Mouse (Mus musculus) urinary bladder, adult 18-20 months (tissue): ENCODE results near the gene Sirt6.

Experiments used
- DNase-seq, 2 experiments: peaks; one replicate each; pipeline ENCODE4 v3.0.0; 2022; ENCODE audit warnings: low spot score in 2 of 2, mixed read lengths in 2 of 2

Sirt6 gene

GRCm38 (mm10) chr10:81595599-81595998, 32.0 kb downstream of the Sirt6 start:
- no peak for DNase-seq

GRCm38 (mm10) chr10:81593935-81594334, 33.7 kb downstream of the Sirt6 start:
- DNase-seq: no peak

DNA sequence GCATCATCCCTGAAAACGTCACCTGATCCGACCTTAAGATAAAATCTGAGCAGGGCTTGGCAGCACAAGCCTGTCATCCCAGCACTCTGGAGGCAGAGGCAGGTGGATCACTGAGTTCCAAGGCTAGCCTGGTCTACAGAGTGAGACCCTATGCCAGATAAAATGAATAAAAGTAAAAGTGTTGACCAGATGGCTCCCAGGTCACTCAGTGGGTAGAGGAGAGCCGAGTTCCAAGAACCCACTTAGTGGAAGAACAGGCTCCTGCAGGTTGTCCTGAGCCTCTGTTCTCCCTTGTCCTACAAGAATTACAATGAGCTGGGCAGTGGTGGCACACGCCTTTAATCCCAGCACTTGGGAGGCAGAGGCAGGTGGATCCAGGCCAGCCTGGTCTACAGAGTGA, 34.4 kb downstream of the Sirt6 start:
- no peak for DNase-seq

GRCm38 (mm10) chr10:81592631-81593030, 35.0 kb downstream of the Sirt6 start:
- no peak for DNase-seq

GRCm38 (mm10) chr10:81591846-81592245, 35.8 kb downstream of the Sirt6 start:
- no peak for DNase-seq

DNA sequence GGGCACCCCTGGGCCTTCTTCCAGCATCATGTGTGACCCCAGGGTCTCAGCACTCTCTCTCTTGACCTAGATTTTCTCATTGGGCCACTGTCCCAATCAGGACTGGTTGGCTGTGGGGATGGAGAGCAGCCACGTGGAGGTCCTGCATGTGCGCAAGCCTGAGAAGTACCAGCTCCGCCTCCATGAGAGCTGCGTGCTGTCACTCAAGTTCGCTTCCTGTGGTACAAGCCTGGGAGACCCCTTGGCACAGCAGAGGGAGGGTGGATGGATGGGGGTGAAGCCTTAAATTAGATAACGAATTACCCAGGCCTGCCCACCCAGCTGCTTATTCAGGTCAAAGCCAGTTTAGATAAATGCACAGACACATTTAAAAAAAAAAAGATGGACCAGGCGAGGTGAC, 38.9 kb downstream of the Sirt6 start:
- DNase-seq: no peak

- no peak for DNase-seq
Observed at GRCm38 (mm10) chr10:81583347-81583746, 44.2 kb downstream of the Sirt6 start.

GRCm38 (mm10) chr10:81580441-81581070, 47.0 kb downstream of the Sirt6 start:
- DNase-seq: no peak

DNA sequence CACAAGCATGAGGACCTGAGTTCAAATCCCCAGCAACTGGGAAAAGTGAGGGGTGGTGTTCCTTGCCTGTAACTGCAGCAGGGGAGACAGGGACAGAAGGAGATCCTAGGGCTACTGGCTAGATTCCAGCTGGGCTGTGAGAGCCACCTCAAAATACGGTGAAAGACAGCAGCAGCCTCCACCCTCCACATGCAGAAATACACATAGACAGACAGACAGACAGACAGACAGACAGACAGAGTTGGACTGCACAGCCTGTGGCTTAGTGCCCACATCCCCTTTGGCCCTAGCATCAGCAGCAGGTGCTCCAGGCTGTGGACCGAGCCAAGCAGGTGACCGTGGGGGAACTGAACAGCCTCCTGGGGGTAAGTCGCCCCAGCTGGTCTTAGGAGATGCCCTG, 47.6 kb downstream of the Sirt6 start:
- no peak for DNase-seq

DNA sequence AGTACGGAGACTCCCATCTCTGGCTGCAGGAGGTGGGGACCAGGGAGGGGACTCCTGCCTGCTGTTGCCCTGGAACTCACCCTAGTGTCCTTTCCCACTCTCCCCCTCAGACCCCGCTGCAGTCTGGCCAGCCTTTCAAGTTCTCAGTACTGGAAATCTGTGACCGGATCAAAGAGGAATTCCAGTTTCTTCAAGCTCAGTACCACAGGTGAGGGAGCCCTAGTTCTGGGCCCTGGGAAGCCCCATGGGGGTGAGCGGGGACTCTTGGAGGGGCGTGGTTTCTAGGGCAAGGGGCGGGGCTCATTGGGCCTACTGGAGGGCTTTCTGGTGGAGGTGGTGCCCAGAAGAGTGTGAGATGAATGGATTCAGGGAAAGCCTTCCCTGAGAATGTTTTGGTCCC, 51.9 kb downstream of the Sirt6 start:
- DNase-seq: no peak

GRCm38 (mm10) chr10:81575208-81575631, 52.4 kb downstream of the Sirt6 start:
- no peak for DNase-seq

GRCm38 (mm10) chr10:81574081-81575056, 53.2 kb downstream of the Sirt6 start, which contains the start of gene Tle2:
Gene Tle2 (plus strand): TSS chr10:81574561.
- DNase-seq: no peak

- DNase-seq: peak in 1 of 2 experiments; percentile 73
Observed at GRCm38 (mm10) chr10:81572975-81573374, 54.6 kb downstream of the Sirt6 start.

DNA sequence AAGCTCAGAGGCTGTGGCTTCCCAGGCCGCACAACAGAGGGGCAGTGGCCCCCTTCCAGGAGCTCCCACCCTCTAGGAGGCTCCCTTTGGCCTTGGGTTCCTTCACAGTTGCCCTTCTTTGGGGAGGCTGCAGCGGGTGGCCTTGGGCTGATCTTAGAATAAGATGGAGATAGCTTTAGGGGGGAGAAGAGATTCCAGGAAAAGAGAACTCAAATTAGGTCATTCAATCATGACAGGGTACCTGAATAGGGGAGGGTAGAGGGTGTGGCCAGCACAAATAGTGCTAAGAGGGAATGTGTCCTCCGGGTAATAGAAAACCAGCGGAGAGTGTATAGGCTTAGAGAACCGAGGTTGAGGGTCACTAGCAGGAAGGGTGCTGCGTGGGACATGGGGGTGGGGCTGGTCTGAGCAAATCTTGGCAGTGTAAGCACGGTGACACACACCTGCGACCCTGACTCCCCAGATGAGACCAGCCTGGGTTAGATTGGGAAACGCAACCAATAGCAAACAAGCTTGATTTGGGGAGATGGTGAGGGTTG, 55.4 kb downstream of the Sirt6 start:
- no peak for DNase-seq
